In the genomic region with DNA sequence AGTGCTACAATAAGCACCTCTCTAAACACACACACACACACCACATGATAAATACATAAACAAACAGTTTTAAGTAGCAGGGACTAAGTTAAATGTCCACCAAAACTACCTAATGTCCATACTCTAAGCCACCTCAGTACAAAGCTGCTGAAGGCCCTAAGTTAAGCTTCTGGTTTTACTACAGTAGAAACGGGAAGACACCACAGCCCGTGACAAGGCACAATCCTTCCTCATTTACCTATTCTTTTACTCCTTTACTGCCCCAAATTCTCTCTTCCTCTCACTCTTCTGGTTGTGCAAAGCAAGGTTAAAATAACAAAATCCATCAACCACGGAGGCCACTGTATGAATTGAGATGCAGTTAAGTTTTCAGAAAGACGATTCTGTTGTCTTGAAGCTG, we compare ENCODE assay signal across 20 mouse cellular contexts.
"Had no signal": no experiment of that assay in that cellular context is flagged by ENCODE, and none has a peak within 500 bp of the region (broad histone marks: within the 10 kb centered on the region; RNA-seq: fewer than 3 reads in every experiment).

No protein-coding gene starts in this region.

- H3K36me3 ChIP-seq: limb, embryonic 10.5 days; limb, embryonic 13.5 days; liver, embryonic 13.5 days; midbrain, embryonic 10.5 days; midbrain, embryonic 13.5 days; neural tube, embryonic 13.5 days had no signal

- ATAC-seq: midbrain, embryonic 13.5 days; midbrain, embryonic 16.5 days had no signal

- DNase-seq: kidney, adult 2 months; kidney, postnatal 14 days; kidney, postnatal 4 days; liver; liver, embryonic 13.5 days; lung, adult 2 months; lung, postnatal 14 days; lung, postnatal 4 days; retina, postnatal 1 day; right cerebral cortex, postnatal 25 days; spleen, adult 18-20 months; thymus, adult 18-20 months; thymus, postnatal 36 days had no signal

- H3K27me3 ChIP-seq: limb, embryonic 13.5 days; liver, embryonic 13.5 days; megakaryocyte, embryonic 14.5 days; midbrain, embryonic 13.5 days; neural tube, embryonic 13.5 days had no signal
